Mouse (Mus musculus) mammary gland, adult 2 months (tissue): ENCODE data around the gene Washc2. TPM values are rescaled to one million over a fixed set of nuclear protein-coding genes. Genes with fewer than 3 reads are reported as not detected.

Source experiments
- polyA plus RNA-seq: library from polyadenylated mRNA; depleted of rRNA; stranded (reverse); fragments of >200 nt; gene quantifications from 2 replicates; pipeline ENCODE4 v1.2.3, GENCODE M21; 2012; ENCODE audit warnings: low replicate concordance; rRNA removed

The Washc2 gene
- 52.3 and 56.6 TPM in 2 replicates for polyA plus RNA-seq

GRCm38 (mm10) chr6:116207729-116208534, at the start of gene Washc2:
Gene Washc2, plus strand, starts transcription at chr6:116208038.

GRCm38 (mm10) chr6:116193394-116194393, 14.1 kb upstream of the Washc2 start, which contains the start of gene Tmcc1:
Gene Tmcc1, minus strand, starts transcription at chr6:116193486.

GRCm38 (mm10) chr6:116264018-116264651, 56.3 kb downstream of the Washc2 start, which contains the start of gene Zfand4:
Gene Zfand4, plus strand, starts transcription at chr6:116264222.

Other genes starting within 250 kb of the Washc2 start
- 107 and 185 TPM in 2 replicates for gene Plxnd1, start 213.0 kb upstream of the Washc2 start, polyA plus RNA-seq
- 9.8 and 22.5 TPM in 2 replicates for gene Tmcc1, start 14.6 kb upstream of the Washc2 start, polyA plus RNA-seq
- gene Zfand4, start 56.2 kb downstream of the Washc2 start, polyA plus RNA-seq = 0.20 and 0.45 TPM in 2 replicates
- gene March8, start 130.0 kb downstream of the Washc2 start, polyA plus RNA-seq = 37.5 and 62.6 TPM in 2 replicates